ENCODE assay signal across 8 mouse cellular contexts in genomic region chr10:121427136-121427535, GRCm38 (mm10). TPM values are rescaled to one million over a fixed set of nuclear protein-coding genes. Genes with fewer than 3 reads are reported as not detected.
DNase-seq lines count a peak whose midpoint lies in the region; ATAC-seq and TF ChIP-seq lines count a peak whose summit lies in the region.
"Had no signal": no experiment of that assay in that cellular context is flagged by ENCODE, and none has a peak within 500 bp of the region (broad histone marks: within the 10 kb centered on the region; RNA-seq: fewer than 3 reads in every experiment).

No protein-coding gene starts in this region.

- TF ChIP-seq CTCF in lung, adult 2 months (IDR thresholded peaks at IDR 0.05; ENCODE audit: insufficient read depth, low read length): peak; percentile 67

- TF ChIP-seq POLR2A in lung, adult 2 months (IDR thresholded peaks at IDR 0.05; ENCODE audit: borderline replicate concordance, extremely low read depth, low read depth, low read length): no peak

- peaks cover 5% of the 10 kb centered on the region; the same call in 1 of the 2 replicates for H3K36me3 ChIP-seq in limb, embryonic 10.5 days
- no peaks in the 10 kb centered on the region for H3K36me3 ChIP-seq in splenic B cell, adult 2 months (ENCODE audit: control insufficient read depth, insufficient read depth, low read length, poor library complexity, severe bottlenecking)
- no peaks in the 10 kb centered on the region for H3K36me3 ChIP-seq in forebrain, embryonic 16.5 days (ENCODE audit: control insufficient read depth, insufficient read depth)

- no peaks in the 10 kb centered on the region for H3K27me3 ChIP-seq in limb, embryonic 10.5 days (ENCODE audit: low read depth, poor library complexity, severe bottlenecking)
- no peaks in the 10 kb centered on the region for H3K27me3 ChIP-seq in splenic B cell, adult 2 months (ENCODE audit: control insufficient read depth, insufficient read depth, low read length, poor library complexity, severe bottlenecking)
- H3K27me3 ChIP-seq in forebrain, embryonic 16.5 days (replicated peaks; ENCODE audit: control insufficient read depth, insufficient read depth, low read length): no peaks in the 10 kb centered on the region

- no peak overlapping the region for H3K4me2 ChIP-seq in forebrain, embryonic 16.5 days (ENCODE audit: low read length)

- DNase-seq in lung, adult 2 months: no peak
- DNase-seq in lung, adult 18-20 months: no peak
- peak; percentile 15 for DNase-seq in c-Kit-positive CD71-positive TER-119-negative erythroid progenitor cells, embryonic 14.5 days (ENCODE audit: low read depth)
- DNase-seq in limb, embryonic 10.5 days (ENCODE audit: low spot score): no peak
- peak; percentile 70 for DNase-seq in splenic B cell, adult 2 months (ENCODE audit: low read depth, low spot score)
- no peak for DNase-seq in adrenal gland, postnatal 25 days

- no peak overlapping the region for H3K4me3 ChIP-seq in lung, adult 2 months (replicated peaks; ENCODE audit: extremely low read depth, low read depth, low read length)
- H3K4me3 ChIP-seq in limb, embryonic 10.5 days: no peak overlapping the region
- no peak overlapping the region for H3K4me3 ChIP-seq in forebrain, embryonic 16.5 days (replicated peaks; ENCODE audit: low read length)
- H3K4me3 ChIP-seq: myocyte had no signal

- H3K9ac ChIP-seq in forebrain, embryonic 16.5 days (replicated peaks; ENCODE audit: low read depth, low read length): no peak overlapping the region

- H3K4me1 ChIP-seq in lung, adult 2 months (ENCODE audit: control insufficient read depth, insufficient read depth, low read length): peaks cover 71% of the 10 kb centered on the region
- peaks cover 87% of the 10 kb centered on the region for H3K4me1 ChIP-seq in limb, embryonic 10.5 days
- H3K4me1 ChIP-seq in forebrain, embryonic 16.5 days (replicated peaks; ENCODE audit: control insufficient read depth, insufficient read depth, low read length): peaks cover 28% of the 10 kb centered on the region

- peak overlapping the region; percentile 12; the same call in 1 of the 2 replicates for H3K27ac ChIP-seq in limb, embryonic 10.5 days
- H3K27ac ChIP-seq in forebrain, embryonic 16.5 days (ENCODE audit: low read length): no peak overlapping the region

- no peak for ATAC-seq in forebrain, embryonic 16.5 days

- 51% methylated on average over 5 of the region's 5 CpGs for WGBS in lung, adult 2 months
- 67% methylated on average over 5 of the region's 5 CpGs for WGBS in limb, embryonic 10.5 days
- WGBS in forebrain, embryonic 16.5 days: 60% methylated on average over 5 of the region's 5 CpGs

- H3K9me3 ChIP-seq in limb, embryonic 10.5 days (replicated peaks): no peaks in the 10 kb centered on the region
- no peaks in the 10 kb centered on the region for H3K9me3 ChIP-seq in forebrain, embryonic 16.5 days (ENCODE audit: control insufficient read depth, low read length)

RNA-seq across cellular contexts. Expression of gene Rassf3, which starts 49.0 kb away (rescaled TPM):
- 66.7 and 97.0 TPM in 2 replicates for polyA plus RNA-seq in lung, adult 2 months (2012; rRNA removed)
- polyA plus RNA-seq in limb, embryonic 10.5 days (2016; fragmentation: Nextera tagmentation; extraction: Ambion mirVana): 18.0 and 21.1 TPM in 2 replicates
- 33.3 and 36.8 TPM in 2 replicates for total RNA-seq in adrenal gland, postnatal 25 days (2021)
- polyA plus RNA-seq in forebrain, embryonic 16.5 days (2015; fragmentation: Nextera tagmentation; extraction: Ambion mirVana): 4.1 and 5.3 TPM in 2 replicates

Comparison
In these comparisons a context has a peak if more than half of its experiments do, and no peak if none do; other contexts are left out.
1. DNase-seq: peak in c-Kit-positive CD71-positive TER-119-negative erythroid progenitor cells, embryonic 14.5 days (single experiment) and splenic B cell, adult 2 months (single experiment); none in lung, adult 2 months (single experiment), lung, adult 18-20 months (0 of 2), limb, embryonic 10.5 days (single experiment) and adrenal gland, postnatal 25 days (single experiment).